Mouse (Mus musculus) bone marrow, adult 2 months (tissue): ENCODE data around the gene Gm10799.

Source experiments
- CTCF ChIP-seq: fragments of 200-500 bp; IDR thresholded peaks from 2 replicates; pipeline ENCODE4 v1.5.1; 2011; ENCODE audit warnings: low read length, control low read depth; ENCODE audit not compliant: control insufficient read depth, insufficient read depth
- POLR2A ChIP-seq: fragments of 200-500 bp; IDR thresholded peaks from 2 replicates; pipeline ENCODE4 v1.6.1; 2011; ENCODE audit warnings: low read depth, mild to moderate bottlenecking, control low read depth, low read length, borderline replicate concordance; ENCODE audit not compliant: control insufficient read depth

- TF ChIP-seq CTCF, result no peak
- no peak for TF ChIP-seq POLR2A
These were observed 30.1 kb downstream of the Gm10799 start for GRCm38 (mm10) chr2:104038236-104038635.
